Mouse (Mus musculus) lung, adult 2 months (tissue): Measurements from ENCODE around the gene Ugt1a6a.
"Not testable (repeated sequence)": the region's sequence is repeated elsewhere in the genome, so short reads cannot be mapped to it uniquely, and the experiment has no call there.

Source experiments
- CTCF ChIP-seq: fragments of 200-500 bp; IDR thresholded peaks from 2 replicates; pipeline ENCODE4 v1.5.1; 2011; ENCODE audit warnings: mild to moderate bottlenecking, low read length, control low read depth; ENCODE audit not compliant: insufficient read depth
- POLR2A ChIP-seq: fragments of 200-500 bp; IDR thresholded peaks from 2 replicates; pipeline ENCODE4 v1.6.1; 2011; ENCODE audit warnings: low read depth, mild to moderate bottlenecking, control low read depth, low read length, borderline replicate concordance; ENCODE audit errors: extremely low read depth

GRCm38 (mm10) chr1:88172190-88172589 is 37.6 kb downstream of the Ugt1a6a start:
- not testable (repeated sequence) for TF ChIP-seq CTCF, POLR2A
